ENCODE assay signal across 15 mouse cellular contexts in genomic region chr3:117044304-117044703, GRCm38 (mm10).
DNase-seq lines count a peak whose midpoint lies in the region; ATAC-seq and TF ChIP-seq lines count a peak whose summit lies in the region.
"Had no signal": no experiment of that assay in that cellular context is flagged by ENCODE, and none has a peak within 500 bp of the region (broad histone marks: within the 10 kb centered on the region; RNA-seq: fewer than 3 reads in every experiment).

No protein-coding gene starts in this region.

- peaks cover 5% of the 10 kb centered on the region for H3K4me1 ChIP-seq in heart, adult 2 months (ENCODE audit: control insufficient read depth, insufficient read depth, low read length)
- H3K4me1 ChIP-seq in thymus, adult 2 months (replicated peaks; ENCODE audit: control insufficient read depth, insufficient read depth, low read length): no peaks in the 10 kb centered on the region
- H3K4me1 ChIP-seq: hindbrain, embryonic 10.5 days; liver, embryonic 13.5 days; megakaryocyte, embryonic 14.5 days; neural tube, embryonic 15.5 days had no signal

- peak; percentile 50 for ATAC-seq in inflammation-experienced regulatory T-cells, adult 6 months
- ATAC-seq: intestine, postnatal 0 days had no signal

- peak in 1 of 2 experiments; percentile 23 for DNase-seq in heart, adult 2 months
- DNase-seq in heart, postnatal 10 days: no peak
- peak; percentile 19 for DNase-seq in urinary bladder, postnatal 14 days (ENCODE audit: low spot score)
- no peak for DNase-seq in urinary bladder, postnatal 25 days (ENCODE audit: low spot score)
- no peak for DNase-seq in thymus, adult 2 months
- no peak for DNase-seq in left cerebral cortex, postnatal 10 days (ENCODE audit: extremely low spot score in 1 of 2, low spot score in 2 of 2)
- DNase-seq: cerebellum, adult 18-20 months; liver, embryonic 13.5 days; right cerebral cortex, adult 18-20 months; thymus, postnatal 14 days had no signal

- intact Hi-C loops in heart, adult 2 months (cut with DNase I): no loop called here
- intact Hi-C loops in heart, postnatal 10 days (cut with DNase I): no loop called here
- intact Hi-C loops in left cerebral cortex, postnatal 10 days (cut with DNase I): no loop called here

- no peak overlapping the region for H3K9ac ChIP-seq in heart, adult 2 months (ENCODE audit: low read depth, low read length)
- H3K9ac ChIP-seq: liver, embryonic 13.5 days; neural tube, embryonic 15.5 days had no signal

- no peak for TF ChIP-seq CTCF in heart, adult 2 months (IDR thresholded peaks at IDR 0.05)
- no peak for TF ChIP-seq CTCF in thymus, adult 2 months (IDR thresholded peaks at IDR 0.05; ENCODE audit: borderline replicate concordance, control insufficient read depth, extremely low read depth, insufficient read depth, low read length, poor library complexity)

- WGBS in heart, adult 2 months: 33% methylated on average over 2 of the region's 2 CpGs
- 76% methylated on average over 2 of the region's 2 CpGs for WGBS in thymus, adult 2 months

- H3K4me3 ChIP-seq in heart, adult 2 months: no peak overlapping the region
- H3K4me3 ChIP-seq in thymus, adult 2 months (ENCODE audit: control insufficient read depth, insufficient read depth, low read length): no peak overlapping the region
- H3K4me3 ChIP-seq: hindbrain, embryonic 10.5 days; liver, embryonic 13.5 days; megakaryocyte, embryonic 14.5 days; neural tube, embryonic 15.5 days had no signal

- TF ChIP-seq POLR2A in heart, adult 2 months (IDR thresholded peaks at IDR 0.05; ENCODE audit: insufficient read depth, low read depth, low read length): no peak
- no peak for TF ChIP-seq POLR2A in thymus, adult 2 months (IDR thresholded peaks at IDR 0.05; ENCODE audit: control insufficient read depth, extremely low read depth, insufficient read depth, low read length, poor library complexity)

- peak overlapping the region; percentile 17; the same call in 1 of the 2 replicates for H3K27ac ChIP-seq in heart, adult 2 months
- no peak overlapping the region for H3K27ac ChIP-seq in thymus, adult 2 months (ENCODE audit: control insufficient read depth, insufficient read depth, low read length)
- H3K27ac ChIP-seq: hindbrain, embryonic 10.5 days; liver, embryonic 13.5 days; neural tube, embryonic 15.5 days had no signal

- no peaks in the 10 kb centered on the region for H3K27me3 ChIP-seq in heart, adult 2 months (ENCODE audit: control insufficient read depth, insufficient read depth, low read length)
- H3K27me3 ChIP-seq in thymus, adult 2 months (ENCODE audit: control insufficient read depth, insufficient read depth, low read length): no peaks in the 10 kb centered on the region
- H3K27me3 ChIP-seq: liver, embryonic 13.5 days; megakaryocyte, embryonic 14.5 days; neural tube, embryonic 15.5 days had no signal

- no peaks in the 10 kb centered on the region for H3K79me2 ChIP-seq in heart, adult 2 months (replicated peaks; ENCODE audit: control insufficient read depth, insufficient read depth, low read length)

- H3K36me3 ChIP-seq in heart, adult 2 months (ENCODE audit: control insufficient read depth, insufficient read depth, low read length): no peaks in the 10 kb centered on the region
- no peaks in the 10 kb centered on the region for H3K36me3 ChIP-seq in thymus, adult 2 months (ENCODE audit: control insufficient read depth, insufficient read depth, low read length)
- H3K36me3 ChIP-seq: hindbrain, embryonic 10.5 days; liver, embryonic 13.5 days; neural tube, embryonic 15.5 days had no signal

- TF ChIP-seq EP300 in heart, adult 2 months (IDR thresholded peaks at IDR 0.05; ENCODE audit: insufficient read depth, low read depth, low read length): no peak
